Mouse (Mus musculus): ENCODE data around the gene Dab1. TPM values are rescaled to one million over a fixed set of nuclear protein-coding genes. Genes with fewer than 3 reads are reported as not detected.

Gene Dab1
- polyA plus RNA-seq, 1 experiment from 2014 or later = 3.0 TPM

DNA sequence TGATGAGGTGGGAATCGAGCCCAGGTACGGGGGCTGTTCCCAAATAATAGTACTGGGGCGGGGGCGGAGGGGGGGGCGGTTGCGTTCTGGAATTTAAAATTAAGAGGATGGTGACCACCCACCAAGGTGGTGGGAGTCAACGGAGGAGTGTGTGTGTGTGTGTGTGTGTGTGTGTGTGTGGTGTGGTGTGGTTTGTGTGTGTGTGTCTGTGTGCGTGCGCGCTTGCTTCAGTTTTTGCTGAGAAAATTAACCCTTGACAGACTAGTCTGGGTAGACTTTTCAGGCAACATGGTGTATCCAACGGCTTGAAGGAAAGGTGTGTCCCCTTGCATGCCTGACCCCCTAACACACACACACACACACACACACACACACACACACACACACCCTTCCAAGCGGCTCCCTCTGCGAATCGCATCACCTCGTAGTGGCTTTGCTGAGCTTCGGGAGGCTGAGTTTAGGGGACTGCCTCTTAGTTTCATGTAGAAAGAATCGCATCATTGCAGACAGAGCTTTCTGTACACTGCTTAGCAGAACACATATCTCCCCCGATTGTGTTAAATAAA lies 1.5 kb downstream of the Dab1 start:
- H3K4me2 ChIP-seq (ENCODE audit: low read depth, low read length) = no peak overlapping the region
- ATAC-seq (ENCODE audit: low read depth) = no peak
- H3K27ac ChIP-seq (ENCODE audit: low read length) = no peak overlapping the region
- no peaks in the 10 kb centered on the region for H3K9me3 ChIP-seq (ENCODE audit: control insufficient read depth, low read length)
- H3K27me3 ChIP-seq (ENCODE audit: control insufficient read depth, insufficient read depth, low read depth, low read length) = peaks cover 45% of the 10 kb centered on the region
- H3K4me1 ChIP-seq (replicated peaks; ENCODE audit: control insufficient read depth, insufficient read depth, low read length) = no peaks in the 10 kb centered on the region
- H3K9ac ChIP-seq (ENCODE audit: low read length) = no peak overlapping the region
- H3K4me3 ChIP-seq (ENCODE audit: low read length) = no peak overlapping the region
- no peaks in the 10 kb centered on the region for H3K36me3 ChIP-seq (ENCODE audit: control insufficient read depth, insufficient read depth, low read length)
- WGBS = 13% methylated on average over 18 of the region's 18 CpGs

DNA sequence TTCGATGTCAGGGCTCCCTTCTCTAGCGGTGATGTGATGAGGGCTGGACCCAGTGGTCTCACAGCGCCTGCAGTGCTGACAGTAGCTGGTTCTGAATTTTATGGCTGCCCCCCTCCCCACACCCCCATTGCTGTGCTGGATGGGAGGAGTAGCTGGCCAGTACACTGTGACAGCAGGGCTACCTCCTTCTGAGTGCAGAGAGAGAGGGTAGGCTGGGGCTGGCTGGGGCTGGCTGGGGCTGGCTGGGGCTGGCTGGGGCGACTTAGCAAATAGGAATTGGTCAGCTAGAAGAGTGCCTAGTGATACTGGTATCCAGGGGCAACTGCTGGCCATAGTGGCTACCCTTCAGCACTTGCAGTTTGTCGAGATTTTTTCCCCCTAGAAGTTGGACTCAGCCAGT lies 2.4 kb downstream of the Dab1 start:
- peaks cover 45% of the 10 kb centered on the region for H3K27me3 ChIP-seq (ENCODE audit: control insufficient read depth, insufficient read depth, low read depth, low read length)
- no peak overlapping the region for H3K4me2 ChIP-seq (ENCODE audit: low read depth, low read length)
- no peak for ATAC-seq (ENCODE audit: low read depth)

DNA sequence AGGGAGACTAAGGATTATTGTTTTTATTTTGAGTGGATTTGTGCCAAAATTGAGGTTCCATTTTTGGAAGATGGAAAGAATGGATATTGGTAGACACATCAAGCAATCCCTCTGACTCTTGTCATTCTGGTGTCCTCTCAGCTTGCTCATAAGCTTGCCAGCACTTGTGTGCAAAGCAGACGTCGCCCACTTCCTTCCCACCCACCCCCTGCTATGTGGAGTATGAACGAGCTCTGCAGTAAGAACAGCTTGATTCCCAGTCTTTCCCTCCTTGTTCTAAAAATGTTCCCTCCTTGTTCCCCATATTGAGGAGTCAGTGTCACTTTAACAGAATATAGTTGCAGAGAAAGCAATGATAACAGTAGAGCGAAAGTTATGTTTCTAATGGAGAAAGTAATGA lies 11.0 kb downstream of the Dab1 start:
- no peak overlapping the region for H3K4me3 ChIP-seq (ENCODE audit: low read length)
- no peak overlapping the region for H3K4me2 ChIP-seq (ENCODE audit: low read depth, low read length)
- no peaks in the 10 kb centered on the region for H3K27me3 ChIP-seq (ENCODE audit: control insufficient read depth, insufficient read depth, low read depth, low read length)
- no peak overlapping the region for H3K9ac ChIP-seq (ENCODE audit: low read length)
- H3K4me1 ChIP-seq (replicated peaks; ENCODE audit: control insufficient read depth, insufficient read depth, low read length) = no peaks in the 10 kb centered on the region
- ATAC-seq (ENCODE audit: low read depth) = no peak
- H3K27ac ChIP-seq (ENCODE audit: low read length) = no peak overlapping the region
- 53% methylated on average over 4 of the region's 4 CpGs for WGBS
- no peaks in the 10 kb centered on the region for H3K9me3 ChIP-seq (ENCODE audit: control insufficient read depth, low read length)
- no peaks in the 10 kb centered on the region for H3K36me3 ChIP-seq (ENCODE audit: control insufficient read depth, insufficient read depth, low read length)

More for the DNA sequence above, 2.4 kb downstream of the Dab1 start:
- H3K27ac ChIP-seq (ENCODE audit: low read length) = no peak overlapping the region
- H3K9me3 ChIP-seq (ENCODE audit: control insufficient read depth, low read length) = no peaks in the 10 kb centered on the region
- H3K4me3 ChIP-seq (ENCODE audit: low read length) = no peak overlapping the region
- H3K36me3 ChIP-seq (ENCODE audit: control insufficient read depth, insufficient read depth, low read length) = no peaks in the 10 kb centered on the region
- 23% methylated on average over 5 of the region's 5 CpGs for WGBS
- H3K9ac ChIP-seq (ENCODE audit: low read length) = no peak overlapping the region
- H3K4me1 ChIP-seq (replicated peaks; ENCODE audit: control insufficient read depth, insufficient read depth, low read length) = no peaks in the 10 kb centered on the region

DNA sequence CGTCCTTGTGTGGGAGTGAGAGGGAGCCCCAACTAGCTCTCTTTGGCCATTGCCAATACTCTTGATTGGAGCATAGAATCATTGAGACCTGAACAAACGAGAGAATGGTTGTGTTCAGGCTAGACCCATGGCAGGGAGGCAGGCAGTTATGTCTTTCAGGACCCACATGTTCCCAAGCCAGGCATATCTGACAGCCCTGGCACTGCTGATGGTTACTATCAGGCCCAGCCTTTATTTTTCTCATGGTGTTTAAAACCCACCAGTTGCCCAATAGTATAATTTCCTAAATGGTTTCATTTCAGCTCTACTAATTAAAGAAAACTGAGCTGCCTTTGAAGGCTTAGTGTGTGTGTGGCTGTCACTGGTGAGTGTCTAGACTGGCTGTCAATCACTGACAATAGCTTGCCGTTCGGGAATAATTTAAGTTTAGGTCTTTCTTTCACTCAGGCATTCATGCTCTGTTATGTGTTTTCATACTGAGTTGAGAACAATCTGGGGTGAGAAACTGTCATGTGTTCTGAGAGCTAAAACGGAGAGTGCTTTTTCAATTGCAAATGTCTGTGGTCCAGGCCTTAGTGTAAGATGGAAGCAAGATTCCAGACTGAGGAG lies 17.1 kb downstream of the Dab1 start:
- Histone ChIP-seq H3K4me3 (ENCODE audit: low read length) (no peak overlapping the region), H3K27ac (ENCODE audit: low read length) (no peak overlapping the region), H3K27me3 (ENCODE audit: control insufficient read depth, insufficient read depth, low read depth, low read length) (no peaks in the 10 kb centered on the region), H3K9me3 (ENCODE audit: control insufficient read depth, low read length) (no peaks in the 10 kb centered on the region), H3K9ac (ENCODE audit: low read length) (no peak overlapping the region), H3K4me2 (ENCODE audit: low read depth, low read length) (no peak overlapping the region), H3K4me1 (replicated peaks; ENCODE audit: control insufficient read depth, insufficient read depth, low read length) (no peaks in the 10 kb centered on the region), H3K36me3 (ENCODE audit: control insufficient read depth, insufficient read depth, low read length) (no peaks in the 10 kb centered on the region)
- 72% methylated on average over 5 of the region's 5 CpGs for whole genome bisulfite sequencing
- no peak for ATAC-seq (ENCODE audit: low read depth)

DNA sequence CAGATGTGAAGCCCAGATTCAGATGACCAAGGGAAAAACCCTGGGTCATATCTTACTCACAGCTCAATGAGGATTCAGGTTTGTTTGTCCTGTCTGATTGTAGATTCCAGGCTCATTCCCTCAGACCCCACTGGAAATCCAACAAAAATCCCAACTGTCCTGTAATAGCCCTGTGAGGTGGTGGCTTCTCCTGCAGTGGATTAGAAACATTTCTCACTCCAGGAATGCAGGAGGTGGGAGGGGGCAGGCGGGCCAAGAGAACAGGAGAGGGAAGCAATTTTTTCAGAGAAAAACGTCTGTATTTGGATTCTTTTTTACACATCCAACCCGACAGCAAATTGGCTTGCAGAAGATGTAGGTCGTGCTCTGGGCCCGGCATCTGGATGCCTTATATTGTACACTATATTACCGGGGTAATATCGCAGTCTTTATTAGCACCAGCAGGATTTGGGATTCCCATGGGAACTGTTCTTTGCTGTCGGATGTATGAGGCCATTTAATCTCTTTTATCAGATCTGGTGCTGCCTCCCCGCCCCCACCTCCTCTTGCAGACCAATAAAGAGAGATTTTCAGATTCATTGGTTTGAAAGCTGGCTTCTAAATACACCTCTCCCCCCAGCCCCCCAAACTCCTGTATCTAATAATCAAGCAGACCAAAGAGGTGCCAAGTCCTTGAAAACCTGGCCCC lies 29.2 kb downstream of the Dab1 start:
- Histone ChIP-seq H3K36me3 (ENCODE audit: control insufficient read depth, insufficient read depth, low read length) (no peaks in the 10 kb centered on the region), H3K9ac (ENCODE audit: low read length) (no peak overlapping the region), H3K27me3 (ENCODE audit: control insufficient read depth, insufficient read depth, low read depth, low read length) (no peaks in the 10 kb centered on the region), H3K9me3 (ENCODE audit: control insufficient read depth, low read length) (no peaks in the 10 kb centered on the region), H3K4me3 (ENCODE audit: low read length) (no peak overlapping the region), H3K4me1 (replicated peaks; ENCODE audit: control insufficient read depth, insufficient read depth, low read length) (no peaks in the 10 kb centered on the region), H3K4me2 (ENCODE audit: low read depth, low read length) (no peak overlapping the region), H3K27ac (ENCODE audit: low read length) (no peak overlapping the region)
- ATAC-seq (ENCODE audit: low read depth) = no peak
- WGBS = 42% methylated on average over 9 of the region's 9 CpGs

DNA sequence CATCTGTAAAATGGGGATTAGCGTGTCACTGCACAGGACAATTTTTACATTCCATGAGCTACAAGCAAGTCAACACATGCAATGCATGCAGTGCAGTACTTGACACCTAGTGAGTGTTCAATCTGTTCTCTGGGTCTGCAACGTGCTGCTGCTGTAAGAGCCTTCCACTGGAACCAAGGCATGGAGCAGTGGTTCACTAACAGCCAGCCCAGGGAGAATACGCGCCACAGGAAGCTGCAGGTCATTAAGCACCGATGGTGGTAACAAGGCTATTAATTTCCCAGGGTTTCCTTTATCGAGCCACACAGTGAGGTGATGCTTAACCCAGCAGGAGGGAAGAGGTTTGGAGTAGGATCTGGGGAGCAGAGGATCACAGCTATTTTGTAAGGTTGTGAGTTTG lies 36.6 kb downstream of the Dab1 start:
- H3K9me3 ChIP-seq (ENCODE audit: control insufficient read depth, low read length) = no peaks in the 10 kb centered on the region
- WGBS = 32% methylated on average over 6 of the region's 6 CpGs
- ATAC-seq (ENCODE audit: low read depth) = no peak

DNA sequence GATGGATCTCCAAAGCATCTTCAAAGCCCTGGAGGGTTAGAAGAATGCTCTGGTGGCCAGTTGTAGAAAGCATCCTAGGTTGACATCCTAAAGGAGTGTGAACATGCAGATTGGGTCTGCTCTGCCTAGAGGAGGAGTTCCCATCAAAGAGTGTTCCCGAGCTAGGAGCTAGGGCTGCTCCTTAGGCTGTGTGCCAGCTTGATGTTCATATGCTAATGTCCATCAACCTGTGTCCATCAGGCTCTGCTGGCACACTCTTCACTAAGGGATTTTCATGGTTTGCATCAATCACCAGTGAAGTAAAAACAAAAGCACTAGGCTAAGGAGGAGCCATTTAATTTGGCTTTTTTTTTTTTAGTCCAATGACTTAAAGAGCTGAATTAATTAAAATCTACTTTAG lies 42.2 kb downstream of the Dab1 start:
- H3K4me3 ChIP-seq (ENCODE audit: low read length) = no peak overlapping the region
- H3K9me3 ChIP-seq (ENCODE audit: control insufficient read depth, low read length) = no peaks in the 10 kb centered on the region
- H3K27ac ChIP-seq (ENCODE audit: low read length) = no peak overlapping the region
- no peaks in the 10 kb centered on the region for H3K4me1 ChIP-seq (replicated peaks; ENCODE audit: control insufficient read depth, insufficient read depth, low read length)
- no peak overlapping the region for H3K9ac ChIP-seq (ENCODE audit: low read length)
- no peaks in the 10 kb centered on the region for H3K36me3 ChIP-seq (ENCODE audit: control insufficient read depth, insufficient read depth, low read length)
- no peaks in the 10 kb centered on the region for H3K27me3 ChIP-seq (ENCODE audit: control insufficient read depth, insufficient read depth, low read depth, low read length)
- H3K4me2 ChIP-seq (ENCODE audit: low read depth, low read length) = no peak overlapping the region
- ATAC-seq (ENCODE audit: low read depth) = no peak
- 56% methylated on average over 1 of the region's 1 CpGs for WGBS

More for the DNA sequence above, 36.6 kb downstream of the Dab1 start:
- no peaks in the 10 kb centered on the region for H3K4me1 ChIP-seq (replicated peaks; ENCODE audit: control insufficient read depth, insufficient read depth, low read length)
- no peak overlapping the region for H3K27ac ChIP-seq (ENCODE audit: low read length)
- H3K9ac ChIP-seq (ENCODE audit: low read length) = no peak overlapping the region
- no peak overlapping the region for H3K4me3 ChIP-seq (ENCODE audit: low read length)
- no peaks in the 10 kb centered on the region for H3K27me3 ChIP-seq (ENCODE audit: control insufficient read depth, insufficient read depth, low read depth, low read length)
- H3K4me2 ChIP-seq (ENCODE audit: low read depth, low read length) = no peak overlapping the region
- no peaks in the 10 kb centered on the region for H3K36me3 ChIP-seq (ENCODE audit: control insufficient read depth, insufficient read depth, low read length)

DNA sequence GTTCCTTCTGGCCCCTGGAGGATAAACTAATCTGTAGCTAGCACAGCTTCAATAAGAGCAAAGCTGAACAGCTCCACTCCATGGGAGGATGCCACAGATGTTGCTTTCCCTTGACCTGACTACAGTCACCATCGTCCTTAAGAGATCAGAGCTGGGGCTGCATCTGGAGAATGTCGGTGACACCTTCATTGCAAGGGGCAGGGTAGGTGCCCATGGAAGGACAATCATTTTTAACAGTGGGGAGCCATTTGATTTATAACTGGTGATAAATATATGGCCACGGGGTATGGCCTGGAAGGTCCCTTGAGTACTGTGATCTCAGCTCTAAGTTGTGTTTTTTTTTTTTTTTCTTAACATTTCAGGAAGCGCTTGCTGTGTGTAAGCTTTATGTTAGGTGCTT lies 48.3 kb downstream of the Dab1 start:
- H3K27me3 ChIP-seq (ENCODE audit: control insufficient read depth, insufficient read depth, low read depth, low read length) = no peaks in the 10 kb centered on the region
- no peaks in the 10 kb centered on the region for H3K4me1 ChIP-seq (replicated peaks; ENCODE audit: control insufficient read depth, insufficient read depth, low read length)
- H3K4me2 ChIP-seq (ENCODE audit: low read depth, low read length) = no peak overlapping the region
- H3K9ac ChIP-seq (ENCODE audit: low read length) = no peak overlapping the region
- no peaks in the 10 kb centered on the region for H3K9me3 ChIP-seq (ENCODE audit: control insufficient read depth, low read length)
- no peak for ATAC-seq (ENCODE audit: low read depth)
- no peaks in the 10 kb centered on the region for H3K36me3 ChIP-seq (ENCODE audit: control insufficient read depth, insufficient read depth, low read length)
- no peak overlapping the region for H3K27ac ChIP-seq (ENCODE audit: low read length)
- WGBS = 64% methylated on average over 4 of the region's 4 CpGs
- no peak overlapping the region for H3K4me3 ChIP-seq (ENCODE audit: low read length)

DNA sequence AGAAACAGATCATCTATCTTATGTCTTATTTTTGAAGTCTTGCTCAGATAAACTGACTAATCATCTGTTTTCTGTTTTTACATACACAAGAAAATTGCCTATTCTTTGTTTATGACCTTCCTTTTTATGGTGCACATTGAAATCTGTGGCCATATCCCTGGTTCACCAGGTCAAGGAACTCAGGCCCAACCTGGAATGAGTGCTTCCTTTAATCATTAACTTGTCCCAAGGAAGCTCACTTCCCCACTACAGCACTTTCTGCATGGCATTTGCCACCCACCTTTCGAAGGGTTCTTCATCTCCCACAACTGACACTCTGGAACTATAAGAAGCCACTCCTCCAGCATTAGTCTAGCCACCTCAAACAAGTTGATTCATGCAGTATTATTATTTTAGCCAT lies 58.0 kb downstream of the Dab1 start:
- no peak overlapping the region for H3K27ac ChIP-seq (ENCODE audit: low read length)
- no peaks in the 10 kb centered on the region for H3K27me3 ChIP-seq (ENCODE audit: control insufficient read depth, insufficient read depth, low read depth, low read length)
- no peak overlapping the region for H3K4me2 ChIP-seq (ENCODE audit: low read depth, low read length)
- no peaks in the 10 kb centered on the region for H3K4me1 ChIP-seq (replicated peaks; ENCODE audit: control insufficient read depth, insufficient read depth, low read length)
- no peaks in the 10 kb centered on the region for H3K36me3 ChIP-seq (ENCODE audit: control insufficient read depth, insufficient read depth, low read length)
- H3K9me3 ChIP-seq (ENCODE audit: control insufficient read depth, low read length) = no peaks in the 10 kb centered on the region
- no peak overlapping the region for H3K4me3 ChIP-seq (ENCODE audit: low read length)
- WGBS = 40% methylated on average over 1 of the region's 1 CpGs
- H3K9ac ChIP-seq (ENCODE audit: low read length) = no peak overlapping the region
- ATAC-seq (ENCODE audit: low read depth) = no peak
